ENCODE assay signal across 8 mouse cellular contexts in the genomic region with DNA sequence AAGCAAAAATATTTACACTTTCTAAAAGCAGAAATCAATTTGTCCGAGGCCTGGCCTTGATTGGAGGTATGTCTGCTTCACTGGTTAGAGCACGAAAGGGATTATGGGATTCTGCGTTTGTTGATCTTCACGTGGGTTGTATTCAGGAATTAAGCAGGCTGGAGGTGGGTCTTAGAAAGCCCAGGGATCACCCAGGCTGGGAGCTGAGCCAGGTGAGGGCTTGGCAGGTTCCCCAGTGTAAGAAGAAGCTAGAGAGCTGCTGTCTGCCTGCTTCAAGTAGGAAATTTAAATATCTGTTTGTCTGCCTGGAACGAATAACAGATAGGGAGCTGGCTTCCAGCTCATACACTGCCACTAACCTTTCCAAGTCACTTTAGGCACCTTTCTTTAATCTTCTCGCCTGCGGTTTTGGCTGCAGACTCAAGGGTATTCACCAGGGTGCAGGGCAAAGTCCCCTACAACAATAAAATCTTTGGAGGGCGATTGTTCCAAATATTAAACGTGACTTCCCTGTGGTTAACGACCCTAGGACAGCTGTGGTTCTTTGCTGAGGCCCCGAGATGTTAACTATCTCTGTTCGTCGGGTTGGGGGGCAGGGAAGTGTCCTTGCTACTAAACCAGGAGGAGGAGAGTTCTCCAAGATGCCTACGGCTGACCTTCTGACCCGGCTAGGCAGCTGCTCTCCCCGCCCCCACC.
A peak's percentile ranks its signal among the peaks of the same experiment; 100 is the strongest.
DNase-seq lines count a peak whose midpoint lies in the region; ATAC-seq and TF ChIP-seq lines count a peak whose summit lies in the region.

No protein-coding gene starts in this region.

- WGBS in liver, postnatal 0 days (ENCODE audit: insufficient replicate concordance) = 11% methylated on average over 16 of the region's 16 CpGs

- no peak overlapping the region for H3K9ac ChIP-seq in liver, postnatal 0 days (replicated peaks)

- no peak for TF ChIP-seq EP300 in liver, postnatal 0 days (IDR thresholded peaks at IDR 0.05; ENCODE audit: low read depth)

- H3K36me3 ChIP-seq in liver, postnatal 0 days (replicated peaks; ENCODE audit: insufficient read depth, low read length) = no peaks in the 10 kb centered on the region

- H3K9me3 ChIP-seq in liver, postnatal 0 days (ENCODE audit: low read length) = no peaks in the 10 kb centered on the region

- H3K4me1 ChIP-seq in liver, postnatal 0 days (ENCODE audit: insufficient read depth) = peaks cover 3% of the 10 kb centered on the region

- H3K27me3 ChIP-seq in liver, postnatal 0 days (ENCODE audit: insufficient read depth, low read length) = 0 out of 2 replicates have a peak, but pooled peaks cover 2% of the 10 kb centered on the region

- peak overlapping the region; percentile 81 for H3K27ac ChIP-seq in liver, postnatal 0 days (ENCODE audit: low read depth)

- peak overlapping the region; percentile 65 for H3K4me2 ChIP-seq in liver, postnatal 0 days (ENCODE audit: low read depth, low read length)

- peak; percentile 70 for ATAC-seq in liver, postnatal 0 days

- DNase-seq in retina, postnatal 1 day = peak; percentile 55
- DNase-seq in retina, embryonic 14.5 days (ENCODE audit: low spot score) = no peak
- peak; percentile 41 for DNase-seq in heart, adult 8-10 months (ENCODE audit: low spot score)
- DNase-seq in kidney, adult 18-20 months = peak; percentile 85
- peak; percentile 55 for DNase-seq in liver, postnatal 0 days
- DNase-seq in ovary, postnatal 14 days (ENCODE audit: low spot score) = peak; percentile 49
- DNase-seq in thymus, postnatal 0 days (ENCODE audit: low spot score) = no peak
- no peak for DNase-seq in cerebellum, adult 18-20 months

- peak overlapping the region; percentile 8; the same call in 1 of the 2 replicates for H3K4me3 ChIP-seq in liver, postnatal 0 days (ENCODE audit: low read depth, low read length)

- TF ChIP-seq CTCF in liver, postnatal 0 days (IDR thresholded peaks at IDR 0.05; ENCODE audit: low read depth) = no peak

Comparison
In these comparisons a context has a peak if more than half of its experiments do, and no peak if none do; other contexts are left out.
1. DNase-seq: peak in retina, postnatal 1 day (single experiment), heart, adult 8-10 months (single experiment), kidney, adult 18-20 months (single experiment), liver, postnatal 0 days (single experiment) and ovary, postnatal 14 days (single experiment); none in retina, embryonic 14.5 days (single experiment), thymus, postnatal 0 days (single experiment) and cerebellum, adult 18-20 months (0 of 2).